Mouse (Mus musculus): ENCODE data around the gene Rcc1. TPM values are rescaled to one million over a fixed set of nuclear protein-coding genes. Genes with fewer than 3 reads are reported as not detected.

The Rcc1 gene
- polyA plus RNA-seq, 1 experiment, result 19.5 TPM

DNA sequence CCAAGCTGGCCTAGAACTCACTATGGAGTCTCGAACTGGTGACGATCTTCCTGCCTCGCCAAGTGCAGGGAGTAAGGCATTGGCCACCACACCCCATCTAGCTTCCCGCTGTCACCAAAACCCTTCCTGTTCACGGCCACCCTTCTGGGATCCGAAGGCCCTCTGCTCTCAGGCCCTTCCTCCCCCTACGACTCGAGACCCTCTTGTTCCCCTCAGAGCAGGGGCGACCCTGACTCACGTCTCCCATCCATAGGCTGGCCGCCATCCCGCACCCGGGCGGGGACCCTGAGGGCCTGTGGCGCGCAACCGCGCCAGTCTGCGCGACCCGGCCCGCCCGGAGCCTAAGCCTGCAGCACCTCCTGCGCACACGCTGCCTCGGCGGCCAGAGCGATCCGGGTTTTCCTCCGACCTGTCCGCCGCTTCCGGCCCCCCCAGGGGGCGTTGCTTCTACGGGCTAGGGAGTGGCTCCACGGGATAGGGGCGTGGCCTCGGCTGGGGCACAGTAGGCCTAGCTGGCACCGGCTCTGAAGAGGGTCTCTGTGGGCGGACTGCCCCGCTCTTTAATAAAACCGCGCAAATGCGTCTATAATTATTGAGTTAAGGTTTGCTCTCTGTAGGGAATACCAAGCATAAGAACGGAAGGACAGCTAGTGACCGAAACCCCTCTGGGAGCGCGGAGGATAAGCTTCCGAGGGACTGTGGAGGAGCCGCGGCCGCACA lies 24.1 kb downstream of the Rcc1 start, which contains the start of gene Trnau1ap:
Gene Trnau1ap (minus strand): TSS at position 424 of the 720 bp plus-strand sequence.
- peak within 1 kb of the TSS; percentile 79 for H3K27ac ChIP-seq (ENCODE audit: insufficient read depth, low read depth, low read length)
- peaks cover 12% of the 10 kb centered on the region for H3K4me1 ChIP-seq (ENCODE audit: control insufficient read depth, insufficient read depth, low read length)
- TF ChIP-seq CTCF (IDR thresholded peaks at IDR 0.05; ENCODE audit: low read depth, low read length), result no peak
- TF ChIP-seq POLR2A (IDR thresholded peaks at IDR 0.05; ENCODE audit: borderline replicate concordance, low read depth, low read length), result no peak
- H3K4me3 ChIP-seq (ENCODE audit: insufficient read depth, low read length), result peak within 1 kb of the TSS; percentile 88

DNA sequence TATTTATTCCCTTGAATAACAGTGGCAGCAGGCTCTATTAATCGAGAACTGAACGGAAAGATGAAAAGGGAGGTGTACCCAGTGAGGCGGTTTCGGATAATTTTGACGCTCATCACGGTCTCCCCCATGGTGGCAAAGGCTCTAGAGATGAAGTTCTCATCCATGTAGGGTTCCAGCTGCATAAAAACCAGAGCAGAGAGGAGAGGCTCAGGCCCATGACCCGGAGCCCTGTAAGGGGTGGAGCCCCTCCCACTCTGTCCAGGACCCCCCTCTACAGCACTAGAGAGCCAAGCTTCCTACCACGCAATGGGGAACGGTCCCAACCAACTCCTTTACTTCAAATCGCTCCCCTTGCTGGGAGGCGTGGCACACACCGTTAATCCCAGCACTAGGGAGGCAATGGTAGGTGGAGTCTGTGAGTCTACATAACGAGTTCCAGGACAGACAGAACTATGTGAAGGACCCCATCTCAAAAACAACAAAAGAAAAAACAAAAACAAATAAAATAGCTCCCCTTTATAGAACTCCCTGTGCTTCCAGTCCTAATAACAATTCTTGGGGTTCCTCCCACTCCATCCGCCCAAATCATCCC lies 24.9 kb downstream of the Rcc1 start:
- Histone ChIP-seq H3K27ac (ENCODE audit: insufficient read depth, low read depth, low read length) (peak overlapping the region; percentile 79; the same call in 1 of the 2 replicates), H3K4me1 (ENCODE audit: control insufficient read depth, insufficient read depth, low read length) (peaks cover 12% of the 10 kb centered on the region), H3K4me3 (ENCODE audit: insufficient read depth, low read length) (peak overlapping the region; percentile 88)
- TF ChIP-seq CTCF (IDR thresholded peaks at IDR 0.05; ENCODE audit: low read depth, low read length) (no peak), POLR2A (IDR thresholded peaks at IDR 0.05; ENCODE audit: borderline replicate concordance, low read depth, low read length) (no peak)

DNA sequence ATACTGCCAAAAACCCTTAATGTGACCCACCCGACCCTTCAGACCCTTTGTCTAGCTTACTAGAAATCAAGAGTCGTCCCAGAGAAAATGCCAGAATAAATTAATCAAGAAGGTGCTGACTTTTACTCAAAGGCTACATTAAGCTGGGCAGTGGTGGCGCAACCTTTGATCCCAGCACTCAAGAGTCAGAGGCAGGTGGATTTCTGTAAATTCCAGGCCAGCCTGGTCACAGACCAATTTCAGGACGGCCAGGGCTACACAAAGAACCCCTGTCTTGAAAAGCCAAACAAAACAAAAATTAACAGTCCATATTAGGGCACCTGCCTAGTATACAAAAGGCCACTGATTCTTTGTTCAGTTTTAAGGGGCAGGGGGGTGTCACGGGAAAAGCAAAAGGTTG lies 26.9 kb downstream of the Rcc1 start:
- no peak overlapping the region for H3K4me3 ChIP-seq (ENCODE audit: insufficient read depth, low read length)
- no peak overlapping the region for H3K27ac ChIP-seq (ENCODE audit: insufficient read depth, low read depth, low read length)
- peaks cover 12% of the 10 kb centered on the region for H3K4me1 ChIP-seq (ENCODE audit: control insufficient read depth, insufficient read depth, low read length)
- TF ChIP-seq POLR2A (IDR thresholded peaks at IDR 0.05; ENCODE audit: borderline replicate concordance, low read depth, low read length), result no peak
- no peak for TF ChIP-seq CTCF (IDR thresholded peaks at IDR 0.05; ENCODE audit: low read depth, low read length)

DNA sequence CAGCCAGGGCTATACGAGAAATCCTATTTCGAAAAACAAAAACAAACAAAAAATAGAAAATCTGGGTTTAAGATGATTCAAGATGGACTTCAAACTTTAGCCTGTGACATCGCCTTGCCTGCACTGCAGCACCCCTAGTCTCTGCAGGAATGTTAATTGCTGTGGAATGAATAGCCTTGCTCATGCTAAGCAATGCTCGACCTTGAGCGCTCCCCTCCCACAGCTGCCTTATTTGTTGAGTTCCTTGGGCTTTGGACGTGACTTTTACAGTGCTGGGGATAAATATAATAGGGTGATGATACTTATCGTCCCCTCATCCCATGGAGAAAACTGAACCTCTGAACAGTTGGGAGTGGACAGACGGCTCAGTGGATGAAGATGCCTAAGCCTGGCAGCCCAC lies 37.7 kb downstream of the Rcc1 start:
- no peak overlapping the region for H3K4me3 ChIP-seq (ENCODE audit: insufficient read depth, low read length)
- TF ChIP-seq POLR2A (IDR thresholded peaks at IDR 0.05; ENCODE audit: borderline replicate concordance, low read depth, low read length), result no peak
- no peak for TF ChIP-seq CTCF (IDR thresholded peaks at IDR 0.05; ENCODE audit: low read depth, low read length)
- no peak overlapping the region for H3K27ac ChIP-seq (ENCODE audit: insufficient read depth, low read depth, low read length)
- H3K4me1 ChIP-seq (ENCODE audit: control insufficient read depth, insufficient read depth, low read length), result no peaks in the 10 kb centered on the region

DNA sequence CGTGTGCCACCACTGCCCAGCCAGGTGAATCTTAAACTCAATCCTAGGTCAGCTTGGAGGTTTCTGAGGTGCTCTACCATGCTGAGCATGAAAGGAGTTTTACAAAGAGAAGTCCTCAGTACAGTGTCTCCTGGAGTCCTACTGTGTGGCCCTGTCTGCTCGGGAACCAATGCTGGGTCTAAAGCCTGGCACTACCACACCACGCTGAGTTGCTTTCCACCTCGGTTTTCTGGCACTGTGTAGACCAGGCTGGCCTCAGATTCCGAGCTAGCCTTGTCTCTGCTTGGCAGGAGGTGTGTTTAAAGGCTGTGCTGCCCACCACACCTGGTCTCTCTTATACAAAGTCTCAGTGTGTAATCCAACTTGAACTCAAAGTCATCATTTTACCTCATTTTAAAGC lies 40.8 kb downstream of the Rcc1 start:
- TF ChIP-seq POLR2A (IDR thresholded peaks at IDR 0.05; ENCODE audit: borderline replicate concordance, low read depth, low read length) (no peak), CTCF (IDR thresholded peaks at IDR 0.05; ENCODE audit: low read depth, low read length) (no peak)
- H3K4me3 ChIP-seq (ENCODE audit: insufficient read depth, low read length), result no peak overlapping the region
- 0 out of 2 replicates have a peak, but pooled peaks cover 2% of the 10 kb centered on the region for H3K4me1 ChIP-seq (ENCODE audit: control insufficient read depth, insufficient read depth, low read length)
- no peak overlapping the region for H3K27ac ChIP-seq (ENCODE audit: insufficient read depth, low read depth, low read length)

DNA sequence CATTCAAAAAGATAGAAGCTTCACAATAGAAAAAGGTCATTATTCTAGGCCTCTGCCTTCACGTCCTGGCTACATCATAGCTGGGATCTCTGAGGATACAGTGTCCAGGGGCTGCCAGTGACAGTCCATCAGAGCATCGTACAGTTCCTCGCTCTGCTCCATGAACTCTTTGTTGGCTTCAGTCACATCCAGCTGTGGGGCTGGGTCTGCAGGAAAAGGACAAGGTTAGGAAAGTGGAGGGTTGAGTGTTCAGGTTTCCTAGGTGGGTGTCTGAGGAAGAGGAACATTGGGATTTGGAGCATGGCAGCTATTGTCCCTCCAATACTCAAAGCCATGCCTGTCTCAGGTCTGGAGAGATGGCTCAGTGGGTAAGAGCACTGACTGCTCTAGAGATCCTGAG lies 41.6 kb downstream of the Rcc1 start:
- H3K27ac ChIP-seq (ENCODE audit: insufficient read depth, low read depth, low read length), result no peak overlapping the region
- no peak overlapping the region for H3K4me3 ChIP-seq (ENCODE audit: insufficient read depth, low read length)
- TF ChIP-seq CTCF (IDR thresholded peaks at IDR 0.05; ENCODE audit: low read depth, low read length), result no peak

DNA sequence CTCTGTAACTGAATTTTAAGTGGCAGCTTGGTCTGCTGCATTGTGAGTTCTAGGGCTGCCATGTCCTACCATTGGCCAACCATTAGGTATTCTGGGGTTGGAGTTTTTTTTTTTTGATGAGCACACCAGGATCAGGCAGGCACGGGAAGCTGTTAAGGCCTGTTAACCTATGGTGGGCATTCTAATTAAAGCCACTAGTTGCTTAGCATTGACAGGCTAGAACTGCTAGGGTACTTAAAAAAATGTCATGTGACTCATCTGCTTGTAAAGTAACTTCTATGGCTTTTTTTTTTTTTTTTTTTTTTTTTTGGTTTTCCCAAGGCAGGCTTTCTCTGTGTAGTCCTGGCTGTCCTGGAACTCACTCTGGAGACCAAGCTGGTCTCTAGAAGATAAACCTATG lies 42.2 kb downstream of the Rcc1 start:
- no peak overlapping the region for H3K27ac ChIP-seq (ENCODE audit: insufficient read depth, low read depth, low read length)
- TF ChIP-seq POLR2A (IDR thresholded peaks at IDR 0.05; ENCODE audit: borderline replicate concordance, low read depth, low read length) (no peak), CTCF (IDR thresholded peaks at IDR 0.05; ENCODE audit: low read depth, low read length) (no peak)
- 0 out of 2 replicates have a peak, but pooled peaks cover 2% of the 10 kb centered on the region for H3K4me1 ChIP-seq (ENCODE audit: control insufficient read depth, insufficient read depth, low read length)
- no peak overlapping the region for H3K4me3 ChIP-seq (ENCODE audit: insufficient read depth, low read length)

More for the DNA sequence above, 41.6 kb downstream of the Rcc1 start:
- 0 out of 2 replicates have a peak, but pooled peaks cover 2% of the 10 kb centered on the region for H3K4me1 ChIP-seq (ENCODE audit: control insufficient read depth, insufficient read depth, low read length)

DNA sequence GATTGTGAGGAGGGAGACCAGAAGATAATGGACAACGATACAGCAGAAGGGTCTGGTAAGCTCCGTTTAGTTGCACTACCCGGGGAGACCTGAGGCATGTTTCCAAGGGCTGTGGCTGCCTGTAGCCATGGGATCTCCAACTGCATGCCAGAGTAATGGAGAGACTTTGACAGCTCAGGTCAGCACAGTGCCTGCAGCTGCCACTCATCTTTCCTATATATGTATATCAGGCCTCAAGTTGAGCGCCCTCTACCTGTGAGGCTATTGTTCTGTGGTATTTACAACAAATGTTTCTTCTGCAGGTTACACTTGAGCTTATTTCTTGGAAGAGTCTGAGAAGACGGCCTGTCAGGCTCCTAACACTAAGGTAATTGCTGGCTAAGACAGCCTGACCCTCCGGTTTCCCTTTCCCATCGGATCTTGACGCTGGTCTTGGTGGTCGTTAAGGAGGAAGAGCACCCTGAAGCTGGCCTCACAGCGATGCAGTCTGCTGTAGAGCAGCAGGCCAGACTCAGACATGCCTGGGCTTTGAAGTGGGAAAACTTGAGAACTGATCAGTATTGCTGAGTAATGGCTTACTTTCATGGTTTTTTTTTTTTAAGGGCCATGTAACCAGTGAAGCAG lies 43.4 kb downstream of the Rcc1 start:
- Histone ChIP-seq H3K4me1 (ENCODE audit: control insufficient read depth, insufficient read depth, low read length) (peaks cover 4% of the 10 kb centered on the region; the same call in 1 of the 2 replicates), H3K4me3 (ENCODE audit: insufficient read depth, low read length) (peak overlapping the region; percentile 98), H3K27ac (ENCODE audit: insufficient read depth, low read depth, low read length) (peak overlapping the region; percentile 44)
- peak; percentile 24; the same call in 1 of the 2 replicates for TF ChIP-seq CTCF (IDR thresholded peaks at IDR 0.05; ENCODE audit: low read depth, low read length)
- no peak for TF ChIP-seq POLR2A (IDR thresholded peaks at IDR 0.05; ENCODE audit: borderline replicate concordance, low read depth, low read length)

DNA sequence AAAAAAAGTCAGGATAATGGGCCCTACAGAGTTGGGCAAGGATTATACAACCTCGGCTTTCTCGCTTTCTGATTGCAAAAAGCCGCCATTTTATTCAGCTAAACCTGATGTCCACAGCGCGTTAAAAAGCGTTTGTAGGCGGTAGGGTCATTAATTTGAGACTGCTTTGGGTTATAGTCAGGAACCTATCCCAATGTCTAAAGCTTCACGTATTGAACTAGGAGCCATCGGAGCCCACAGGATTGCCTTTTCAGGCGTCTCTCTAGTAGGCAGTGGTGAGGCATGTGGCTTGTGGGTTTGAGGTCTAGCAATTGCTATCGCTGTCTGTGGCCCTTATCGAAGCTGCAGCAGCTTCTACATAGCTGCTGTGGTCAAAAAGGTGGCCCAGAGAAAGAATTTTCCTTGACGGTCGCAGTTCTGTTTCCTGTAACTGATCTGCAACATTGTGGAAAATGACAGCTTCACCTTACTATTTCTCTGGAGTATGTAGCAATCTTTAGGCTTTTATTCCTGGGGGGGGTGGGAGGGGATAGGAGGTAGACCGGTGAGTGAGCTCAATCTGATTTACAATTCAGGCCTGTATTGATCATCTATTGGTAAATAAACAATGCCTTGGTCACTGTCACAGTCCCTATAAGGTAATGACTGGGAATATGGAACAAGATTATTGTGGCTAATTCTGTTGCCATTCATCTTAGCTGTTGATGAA lies 44.1 kb downstream of the Rcc1 start:
- Histone ChIP-seq H3K4me3 (ENCODE audit: insufficient read depth, low read length) (peak overlapping the region; percentile 98), H3K27ac (ENCODE audit: insufficient read depth, low read depth, low read length) (peak overlapping the region; percentile 86), H3K4me1 (ENCODE audit: control insufficient read depth, insufficient read depth, low read length) (peaks cover 4% of the 10 kb centered on the region; the same call in 1 of the 2 replicates)
- no peak for TF ChIP-seq POLR2A (IDR thresholded peaks at IDR 0.05; ENCODE audit: borderline replicate concordance, low read depth, low read length)
- TF ChIP-seq CTCF (IDR thresholded peaks at IDR 0.05; ENCODE audit: low read depth, low read length), result no peak

Measured in bone marrow macrophage, adult 2 months (primary cell).